Mouse (Mus musculus) cerebellum, adult 11-12 months (tissue): Measurements from ENCODE around the gene Degs2.

Experiments used
- DNase-seq: peaks from one replicate; pipeline ENCODE4 v3.0.0; 2022

Degs2 gene

DNA sequence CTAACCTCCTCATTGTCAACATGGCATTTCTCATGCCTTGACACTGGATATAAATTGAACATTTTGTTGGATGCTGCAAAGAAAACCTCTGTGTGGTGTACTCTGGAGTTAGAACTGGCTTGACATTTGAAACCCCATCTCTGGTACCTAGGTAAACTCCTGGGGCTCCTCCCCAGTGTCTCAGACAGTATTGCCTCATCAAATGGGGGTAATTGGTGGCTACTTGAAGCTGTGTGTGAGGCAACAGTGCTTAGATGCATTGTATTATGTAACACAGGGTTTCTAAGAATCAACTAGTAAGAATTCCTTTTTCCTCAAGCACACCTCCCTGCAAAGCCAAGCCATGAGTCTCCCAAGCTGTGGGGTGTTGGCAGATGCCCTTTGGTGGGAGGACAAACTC, 54.3 kb downstream of the Degs2 start:
- no peak for DNase-seq

DNA sequence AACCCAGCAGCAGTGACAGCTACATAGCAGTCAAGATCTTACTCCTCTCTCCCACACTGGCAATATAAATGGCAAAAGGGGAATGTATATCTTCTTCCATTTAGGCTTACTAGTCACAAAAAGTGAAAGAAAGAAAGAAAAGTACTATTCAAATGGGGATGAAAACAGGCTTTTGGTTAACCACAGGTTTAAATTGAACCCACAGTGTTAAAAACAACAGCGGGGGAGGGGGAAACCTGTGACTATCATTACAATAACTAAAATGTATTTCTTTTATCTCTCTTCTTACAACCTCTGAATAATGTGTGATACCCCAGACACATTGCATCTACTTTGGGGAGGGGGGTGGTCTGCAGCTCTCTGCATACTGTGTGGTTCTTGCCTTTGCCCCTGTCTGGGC, 55.9 kb downstream of the Degs2 start:
- no peak for DNase-seq

DNA sequence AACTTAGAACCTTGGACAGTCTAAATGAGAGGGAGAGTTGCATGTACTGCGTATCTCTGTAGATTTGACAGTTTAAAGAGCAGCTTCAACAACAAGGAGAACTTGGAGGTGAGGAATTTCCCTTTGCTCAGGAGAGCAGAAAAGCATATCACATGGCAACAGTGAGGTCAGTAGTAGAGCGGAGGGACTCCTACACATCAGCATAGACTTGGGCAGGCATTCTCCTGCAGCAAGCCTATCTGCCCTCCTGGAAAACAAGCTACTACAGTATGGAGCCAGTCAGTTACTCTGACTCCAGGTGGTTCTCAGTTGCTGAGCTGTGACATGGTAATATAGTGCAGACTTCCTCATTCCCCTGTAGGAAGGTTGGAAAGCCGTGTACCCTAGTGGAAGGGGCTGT, 60.1 kb downstream of the Degs2 start:
- DNase-seq: no peak

DNA sequence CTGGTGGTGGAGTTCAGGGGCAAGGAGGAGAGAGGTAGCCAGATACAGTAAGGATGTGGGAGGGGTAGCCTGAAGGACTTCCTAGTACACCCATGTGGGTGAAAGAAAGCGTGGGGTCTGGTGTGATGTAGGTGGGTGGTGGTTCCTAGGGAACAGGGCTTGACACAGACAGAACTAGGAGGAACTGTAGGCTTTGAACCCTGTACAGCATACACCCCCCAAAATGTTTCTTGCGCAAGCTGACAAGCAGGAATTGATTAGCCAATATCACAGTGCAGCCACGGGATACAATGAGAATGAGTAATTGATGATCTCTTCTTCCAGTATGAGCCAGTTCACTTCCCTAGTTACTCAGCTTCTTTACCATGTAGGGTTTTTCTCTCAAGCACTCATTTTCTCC, 63.0 kb downstream of the Degs2 start:
- DNase-seq: no peak

DNA sequence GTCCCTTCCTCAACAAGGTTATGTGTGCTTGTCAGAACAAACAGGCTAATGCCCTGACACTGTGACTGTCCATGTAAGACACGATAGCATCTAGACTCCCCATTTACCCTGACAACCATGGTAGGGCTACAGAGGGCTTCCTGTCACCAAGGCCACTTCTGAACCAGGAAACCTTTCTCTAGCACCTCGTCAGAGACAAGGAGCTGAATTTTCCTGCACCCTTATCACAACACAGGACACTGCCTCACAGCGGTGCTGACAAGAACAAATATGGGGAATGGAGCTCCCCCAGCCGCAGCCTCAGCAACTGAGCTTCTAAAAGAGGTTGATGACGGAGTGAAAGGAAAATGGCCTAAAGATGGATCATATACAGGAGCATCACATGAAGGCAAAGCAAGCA, 64.7 kb downstream of the Degs2 start:
- no peak for DNase-seq

DNA sequence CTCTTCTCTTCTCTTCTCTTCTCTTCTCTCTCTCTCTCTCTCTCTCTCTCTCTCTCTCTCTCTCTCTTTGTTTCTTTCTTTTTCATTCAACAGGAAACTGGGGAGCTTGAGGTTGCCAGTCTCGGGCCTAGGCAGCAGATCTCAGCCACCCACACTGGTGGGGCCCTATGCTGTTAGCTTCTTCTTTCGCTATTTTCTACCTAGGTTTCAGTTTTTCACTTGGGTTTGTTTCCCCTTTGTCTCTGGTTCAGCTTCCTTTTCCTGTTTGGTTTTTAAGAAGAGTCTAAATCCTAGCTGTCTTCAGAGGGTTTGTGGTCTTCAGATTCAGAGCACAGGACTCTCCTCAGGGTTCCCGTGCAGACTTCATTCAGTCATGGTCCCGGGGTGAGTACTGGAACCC, 66.6 kb downstream of the Degs2 start:
- no peak for DNase-seq

DNA sequence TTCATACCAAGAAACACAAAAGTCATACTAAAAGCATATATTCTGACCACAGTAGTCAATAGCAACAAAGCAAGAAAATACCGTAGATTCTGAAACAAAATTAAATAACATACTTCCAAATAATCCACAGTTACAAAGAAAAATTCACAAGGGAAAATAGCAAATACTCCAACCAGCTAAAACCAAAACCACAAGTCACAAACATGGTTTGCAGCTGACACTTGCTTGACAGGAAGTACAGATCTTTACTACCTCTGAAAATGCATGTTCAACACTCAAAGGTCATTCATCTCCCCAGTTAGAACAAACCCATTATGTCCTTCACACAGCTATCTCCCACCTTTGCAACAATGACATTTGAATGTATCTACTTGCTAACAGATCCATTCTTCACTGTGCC, 68.1 kb downstream of the Degs2 start:
- DNase-seq: no peak

DNA sequence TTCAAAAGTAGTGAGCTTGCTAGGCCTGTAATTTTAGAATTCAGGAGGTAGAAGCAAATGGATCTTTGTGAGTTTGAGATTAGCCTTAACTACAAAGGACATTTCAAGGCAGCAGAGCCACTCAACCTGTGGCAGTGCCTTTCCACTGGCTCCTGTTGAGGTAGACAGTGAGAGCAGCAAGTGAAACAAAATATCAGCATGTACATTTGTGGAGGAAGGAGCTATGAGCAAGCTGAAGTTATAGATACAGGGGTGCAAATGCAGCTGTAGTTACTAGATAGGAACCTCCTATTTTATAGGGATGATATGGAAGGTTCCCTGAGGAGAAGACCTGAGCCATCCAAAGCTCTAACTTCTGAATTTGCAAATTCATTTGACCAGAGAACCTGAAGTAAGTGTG, 69.6 kb downstream of the Degs2 start:
- no peak for DNase-seq

DNA sequence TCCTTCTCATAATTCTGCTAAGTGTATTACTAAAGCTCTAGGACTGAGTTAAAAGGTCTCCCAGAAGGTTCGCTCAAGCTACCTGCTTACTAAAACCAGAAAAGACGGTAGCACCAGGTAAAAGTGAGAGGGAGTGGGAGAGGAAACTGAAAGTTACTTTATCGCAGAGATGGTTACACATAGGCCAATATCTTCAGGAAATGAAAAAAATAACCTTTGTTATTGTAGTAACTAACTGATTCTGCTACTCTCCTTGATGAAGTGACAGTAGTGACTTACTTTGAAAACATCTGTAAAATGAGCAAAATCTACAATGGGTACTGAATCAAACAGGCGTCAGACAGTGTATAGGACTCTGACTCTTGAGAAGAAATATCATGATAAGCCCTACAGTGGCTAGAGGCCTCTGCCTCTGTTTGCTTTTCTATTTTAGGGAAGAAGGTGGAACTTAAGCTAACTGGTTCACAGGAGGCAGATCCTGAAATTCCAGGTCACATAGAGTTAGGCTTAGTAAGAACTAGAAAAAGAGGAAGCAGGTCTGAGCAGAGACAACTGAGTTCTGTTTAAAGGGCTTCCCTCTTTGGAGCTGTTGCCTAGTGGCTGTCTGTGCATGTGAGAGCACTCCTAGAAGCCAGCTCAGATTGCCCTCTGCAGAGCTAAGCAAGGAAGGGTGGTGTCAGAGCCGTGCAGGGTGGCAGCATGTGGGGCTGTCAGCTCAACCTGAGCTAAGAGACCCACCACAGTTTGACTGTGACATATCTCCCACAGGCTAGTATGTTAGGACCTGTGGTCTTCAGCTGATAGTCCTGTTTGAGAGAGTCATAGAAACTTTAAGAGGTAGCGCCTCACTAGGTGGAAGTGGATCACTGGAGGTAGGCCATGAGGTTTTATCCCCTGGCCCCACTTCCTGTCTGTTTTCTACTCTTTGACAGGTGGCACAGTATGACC, 71.1 kb downstream of the Degs2 start:
- DNase-seq: no peak

DNA sequence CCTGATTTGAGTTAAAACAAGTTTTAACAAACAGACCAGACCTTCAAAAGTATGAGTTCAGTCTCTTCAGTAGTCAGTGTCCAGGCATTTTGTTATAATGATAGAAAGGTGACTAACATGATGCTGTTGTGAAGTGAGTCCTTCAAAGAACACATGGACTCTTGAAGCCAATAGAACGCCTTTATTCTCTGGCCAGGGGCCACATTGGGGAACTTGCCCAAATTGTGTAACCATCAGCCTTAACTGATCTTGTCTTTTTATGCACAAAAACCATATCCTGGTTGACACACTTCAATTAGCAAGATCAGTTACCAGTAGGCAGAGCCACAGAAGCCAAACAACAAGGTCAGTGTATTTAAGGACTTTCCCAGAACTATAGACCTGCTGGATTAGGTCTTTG, 72.6 kb downstream of the Degs2 start:
- DNase-seq: no peak
